Mouse (Mus musculus): ENCODE data around the gene Dcun1d4.

The Dcun1d4 gene

GRCm38 (mm10) chr5:73601361-73601763 lies 120.6 kb downstream of the Dcun1d4 start:
- no peak for DNase-seq

GRCm38 (mm10) chr5:73602865-73603264 lies 122.1 kb downstream of the Dcun1d4 start:
- no peak for DNase-seq

GRCm38 (mm10) chr5:73604542-73604941 lies 123.7 kb downstream of the Dcun1d4 start:
- no peak for DNase-seq

GRCm38 (mm10) chr5:73604964-73605363 lies 124.2 kb downstream of the Dcun1d4 start:
- DNase-seq, result no peak

Measured in thymus, postnatal 25 days (tissue).